Mouse (Mus musculus) kidney, postnatal 25 days (tissue): Measurements from ENCODE around the gene Insl3.
"Not testable (repeated sequence)": the region's sequence is repeated elsewhere in the genome, so short reads cannot be mapped to it uniquely, and the experiment has no call there.

Source experiments
- DNase-seq, 2 experiments: peaks; one replicate each; pipeline ENCODE4 v3.0.0; 2021; ENCODE audit warnings: mixed read lengths in 2 of 2

The Insl3 gene

DNA sequence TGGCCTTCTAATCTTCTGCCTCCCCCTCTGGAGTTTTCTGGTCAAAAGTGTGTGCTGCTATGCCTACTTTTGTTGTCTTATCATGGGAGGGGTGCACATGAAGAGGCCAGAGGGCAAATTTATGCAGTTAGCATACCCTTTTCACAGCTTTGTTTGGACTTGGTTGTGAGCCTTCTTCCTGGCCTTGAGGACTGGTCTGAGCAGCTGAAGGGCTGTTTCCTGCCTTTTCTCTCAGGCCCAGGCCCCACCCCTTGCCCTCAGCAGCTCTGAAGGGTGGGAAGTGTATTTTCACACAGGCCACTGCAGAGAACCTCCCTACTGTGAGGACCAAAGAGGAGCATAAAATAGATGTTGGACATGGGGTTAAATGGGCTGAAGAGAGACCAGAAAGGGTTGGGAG, 11.5 kb upstream of the Insl3 start:
- peak; percentile 55 to 73 for DNase-seq

DNA sequence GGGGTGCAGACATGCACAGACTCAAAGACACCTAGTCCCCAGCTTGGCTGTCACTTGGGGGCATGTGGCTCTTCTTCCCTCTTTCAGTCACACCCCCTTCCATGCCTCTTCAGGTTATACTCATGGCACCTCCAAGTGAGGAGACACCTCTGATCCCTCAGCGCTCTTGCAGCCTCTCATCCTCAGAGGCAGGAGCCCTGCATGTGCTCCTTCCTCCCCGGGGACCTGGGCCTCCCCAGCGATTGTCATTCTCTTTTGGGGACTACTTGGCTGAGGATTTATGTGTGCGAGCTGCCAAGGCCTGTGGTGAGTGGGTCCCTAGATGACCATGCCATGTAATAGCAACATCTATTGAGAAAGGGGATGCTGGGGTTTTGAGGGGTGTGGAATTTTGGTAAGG, 10.8 kb upstream of the Insl3 start:
- no peak for DNase-seq

- DNase-seq = no peak
Observed at GRCm38 (mm10) chr8:71679116-71679515, 9.9 kb upstream of the Insl3 start.

GRCm38 (mm10) chr8:71679550-71680168, 9.4 kb upstream of the Insl3 start:
- DNase-seq = no peak

- DNase-seq = peak; percentile 32 to 74
Observed at GRCm38 (mm10) chr8:71680471-71680870, 8.5 kb upstream of the Insl3 start.

DNA sequence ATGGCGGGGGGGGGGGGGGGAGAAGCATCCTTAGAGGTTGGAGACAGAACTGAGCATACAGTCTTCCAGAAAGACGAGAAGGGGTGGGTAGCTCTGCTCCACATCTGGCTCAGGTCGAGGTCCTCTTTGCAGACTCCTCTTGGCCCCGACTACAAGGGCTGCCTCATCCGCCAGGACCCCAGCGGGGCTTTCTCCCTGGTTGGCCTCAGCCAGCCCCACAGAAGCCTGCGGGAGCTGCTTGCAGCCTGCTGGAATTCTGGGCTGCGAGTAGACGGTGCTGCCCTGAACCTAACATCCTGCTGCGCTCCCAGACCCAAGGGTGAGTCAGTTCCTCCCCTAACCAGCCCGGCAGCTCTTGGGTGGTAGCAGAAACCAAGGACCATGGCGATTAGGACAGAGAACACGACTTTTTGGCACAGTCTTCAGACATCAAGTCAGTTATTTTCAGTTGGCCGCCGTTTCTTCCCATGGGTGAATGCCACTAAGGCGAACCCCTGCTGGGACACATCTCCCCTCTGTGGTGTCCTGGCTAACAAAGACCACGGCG, 7.6 kb upstream of the Insl3 start:
- DNase-seq = peak in 1 of 2 experiments; percentile 42

GRCm38 (mm10) chr8:71682832-71683231, 6.2 kb upstream of the Insl3 start:
- no peak for DNase-seq

- peak in 1 of 2 experiments; percentile 26 for DNase-seq
Observed at GRCm38 (mm10) chr8:71684701-71685100, 4.3 kb upstream of the Insl3 start.

- DNase-seq = no peak
Observed at GRCm38 (mm10) chr8:71685573-71685972, 3.4 kb upstream of the Insl3 start.

DNA sequence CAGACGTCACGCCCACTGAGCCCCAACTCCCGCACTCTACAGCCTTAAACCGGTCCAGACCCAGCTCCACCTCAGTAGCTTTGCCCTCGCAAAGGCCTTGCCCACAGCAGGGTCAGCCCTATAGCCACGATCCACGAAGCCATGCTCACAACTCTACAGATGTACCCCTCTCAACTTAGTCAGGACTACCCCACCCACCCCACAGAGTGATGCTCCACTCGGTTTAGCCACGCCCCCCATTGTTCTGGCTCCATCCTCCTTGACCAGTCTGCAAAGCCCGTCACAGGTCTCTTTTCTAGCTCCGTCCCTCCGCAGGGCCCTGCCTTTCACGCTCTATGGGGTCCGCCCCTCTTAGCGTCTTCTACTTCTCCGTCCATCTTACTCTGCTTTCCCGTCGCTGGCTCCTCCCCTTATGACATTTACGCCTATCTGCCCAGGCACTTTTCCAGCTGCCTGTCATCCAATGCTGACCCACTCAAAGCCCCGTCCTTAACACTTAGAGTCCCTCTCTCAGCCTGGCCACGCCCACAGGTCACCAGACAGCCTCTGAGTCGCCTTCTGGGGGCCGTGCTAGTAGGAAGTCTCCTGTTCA, 2.8 kb upstream of the Insl3 start:
- DNase-seq = peak in 1 of 2 experiments; percentile 51

GRCm38 (mm10) chr8:71687616-71688015, 1.4 kb upstream of the Insl3 start:
- peak in 1 of 2 experiments; percentile 33 for DNase-seq

- DNase-seq = peak in 1 of 2 experiments; percentile 29
Observed at GRCm38 (mm10) chr8:71692509-71692908, 3.5 kb downstream of the Insl3 start.

DNA sequence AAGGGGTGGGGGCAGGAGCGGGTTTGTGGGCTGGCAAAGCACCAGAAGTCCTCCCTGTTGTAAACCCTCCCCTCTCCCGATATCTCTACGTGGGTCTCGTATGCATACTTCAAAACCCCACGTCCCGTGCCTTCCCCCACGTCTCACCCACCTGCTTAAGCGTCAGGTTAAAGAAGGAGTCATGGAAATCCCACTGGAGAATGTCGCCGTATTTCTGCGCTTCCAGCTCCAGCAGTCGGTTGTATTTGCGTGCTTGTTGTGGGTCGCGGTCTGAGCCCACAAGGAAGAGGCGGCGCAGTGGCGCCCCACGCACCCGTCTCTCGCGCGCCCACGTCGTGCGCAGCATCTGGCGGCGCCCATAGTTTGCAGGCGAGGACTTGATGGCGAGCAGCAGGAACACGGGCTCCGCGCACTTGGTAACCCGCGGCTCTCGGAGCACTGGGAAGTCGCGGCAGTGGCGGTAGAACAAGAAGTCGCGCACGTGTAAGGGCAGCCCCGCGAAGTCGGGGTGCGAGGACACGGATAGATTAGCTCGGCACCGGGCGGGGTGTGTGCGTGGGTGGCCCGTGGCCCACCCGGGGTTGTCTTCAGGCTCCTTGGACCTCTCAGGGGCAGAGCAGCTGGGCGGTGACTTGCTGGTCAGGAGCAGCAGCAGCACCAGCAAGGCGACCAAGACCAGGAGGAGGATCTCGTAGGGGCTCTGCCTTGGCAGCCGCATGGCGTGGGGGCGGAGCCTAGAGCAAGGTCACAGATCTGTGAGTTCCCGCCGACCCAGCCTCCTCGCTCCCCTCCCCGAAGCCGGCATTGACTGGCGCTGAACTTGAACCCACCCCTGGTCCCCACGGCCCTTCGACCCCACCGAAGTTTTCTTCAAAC, 4.4 kb downstream of the Insl3 start:
- peak in 1 of 2 experiments; percentile 51 for DNase-seq

GRCm38 (mm10) chr8:71695456-71695855, 6.4 kb downstream of the Insl3 start:
- DNase-seq = not testable (repeated sequence)

DNA sequence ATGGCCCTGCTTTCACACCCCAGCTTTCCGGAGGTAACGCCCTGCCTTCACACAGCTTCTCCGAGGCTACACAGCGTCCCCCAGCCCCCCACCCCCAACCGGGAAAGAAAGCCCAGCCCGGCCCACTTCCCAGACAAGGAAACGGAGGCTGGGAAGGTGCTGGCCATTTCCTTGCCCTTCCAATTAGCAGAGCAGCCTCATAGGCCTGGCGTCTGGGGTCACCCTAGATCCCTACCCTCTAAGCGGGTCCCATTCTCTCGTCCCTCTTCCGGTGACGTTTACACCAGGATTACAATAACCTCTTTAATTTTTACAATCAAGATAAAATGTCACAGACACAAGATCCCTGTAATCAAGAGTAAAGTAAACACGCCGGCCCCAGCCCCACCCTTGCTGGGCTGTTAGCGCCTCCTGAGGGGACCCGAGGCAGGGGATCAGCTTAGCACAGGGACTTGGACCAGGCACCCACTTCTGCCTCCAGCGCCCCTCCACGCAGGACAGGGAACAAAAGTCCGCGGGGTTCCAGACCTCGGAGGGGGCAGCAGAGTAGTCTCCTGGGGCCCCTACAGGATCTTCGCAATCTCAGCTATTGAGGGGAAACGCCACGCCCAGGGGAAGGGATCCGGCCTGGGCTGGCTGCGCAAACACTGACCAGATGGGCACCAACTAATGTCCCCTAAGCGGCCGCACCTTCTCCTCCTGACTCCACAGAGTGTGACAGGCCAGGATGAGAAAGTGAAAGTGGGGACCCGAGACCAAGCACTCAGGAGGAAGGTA, 11.7 kb downstream of the Insl3 start:
- peak; percentile 59 to 74 for DNase-seq

DNA sequence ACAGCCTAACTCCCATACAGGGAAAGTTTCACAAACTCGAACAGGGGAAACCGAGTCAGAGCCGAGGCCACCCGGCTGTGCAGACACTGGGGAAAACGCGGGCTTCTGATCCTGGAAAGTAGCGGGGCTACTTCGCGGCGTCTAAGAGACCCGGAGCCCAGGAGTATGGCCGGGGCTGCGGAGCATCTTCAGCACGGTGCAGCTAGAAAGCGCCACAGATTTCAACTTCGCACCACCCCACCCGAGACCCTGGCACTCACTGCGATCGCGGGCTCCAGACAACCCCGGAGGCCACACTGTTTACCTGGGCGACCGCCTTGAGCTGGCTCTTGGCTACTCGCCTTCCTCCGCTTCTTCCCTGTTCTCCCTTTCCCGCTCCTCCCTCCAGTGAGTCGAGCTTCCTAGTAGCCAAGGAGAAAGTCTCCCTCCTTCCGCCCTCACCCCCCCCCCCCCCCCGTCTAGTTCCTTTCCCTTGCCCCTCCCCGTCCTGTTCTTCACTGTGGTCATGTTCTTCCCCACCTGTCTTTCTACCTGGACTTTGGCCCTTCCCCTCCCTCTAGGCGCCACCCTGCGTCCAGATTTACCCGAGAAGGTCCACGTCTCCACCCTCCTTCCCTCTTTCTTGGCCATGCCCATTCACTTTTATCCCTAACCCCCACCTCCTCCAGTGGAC, 12.5 kb downstream of the Insl3 start, which contains the start of gene B3gnt3:
Gene B3gnt3 (minus strand): TSS at position 376 of the 673 bp plus-strand sequence.
- DNase-seq = no peak

GRCm38 (mm10) chr8:71702087-71702432, 13.0 kb downstream of the Insl3 start:
- DNase-seq = no peak

DNA sequence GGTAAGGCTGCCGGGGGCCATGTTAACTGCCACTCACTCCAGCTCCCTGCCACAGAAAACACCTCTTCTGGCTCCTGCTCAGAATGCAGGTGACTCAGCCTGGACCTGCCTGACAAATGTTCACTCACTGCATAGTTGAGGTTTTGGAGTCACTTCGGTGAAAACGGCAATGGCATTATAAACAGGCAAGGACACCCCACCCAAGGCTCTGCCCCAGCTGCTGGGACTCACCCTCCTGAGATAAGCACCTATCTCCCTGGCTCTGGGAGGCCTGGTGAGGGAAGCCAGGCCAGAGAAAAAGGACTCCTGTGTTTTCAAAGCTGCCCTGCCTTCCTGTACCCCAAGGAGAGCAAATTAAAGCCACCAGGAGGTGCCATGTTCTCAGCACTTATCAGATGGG, 13.9 kb downstream of the Insl3 start:
- DNase-seq = no peak

- not testable (repeated sequence) for DNase-seq
Observed at GRCm38 (mm10) chr8:71703400-71703799, 14.4 kb downstream of the Insl3 start.

- peak; percentile 46 to 63 for DNase-seq
Observed at GRCm38 (mm10) chr8:71707874-71708273, 18.9 kb downstream of the Insl3 start.

DNA sequence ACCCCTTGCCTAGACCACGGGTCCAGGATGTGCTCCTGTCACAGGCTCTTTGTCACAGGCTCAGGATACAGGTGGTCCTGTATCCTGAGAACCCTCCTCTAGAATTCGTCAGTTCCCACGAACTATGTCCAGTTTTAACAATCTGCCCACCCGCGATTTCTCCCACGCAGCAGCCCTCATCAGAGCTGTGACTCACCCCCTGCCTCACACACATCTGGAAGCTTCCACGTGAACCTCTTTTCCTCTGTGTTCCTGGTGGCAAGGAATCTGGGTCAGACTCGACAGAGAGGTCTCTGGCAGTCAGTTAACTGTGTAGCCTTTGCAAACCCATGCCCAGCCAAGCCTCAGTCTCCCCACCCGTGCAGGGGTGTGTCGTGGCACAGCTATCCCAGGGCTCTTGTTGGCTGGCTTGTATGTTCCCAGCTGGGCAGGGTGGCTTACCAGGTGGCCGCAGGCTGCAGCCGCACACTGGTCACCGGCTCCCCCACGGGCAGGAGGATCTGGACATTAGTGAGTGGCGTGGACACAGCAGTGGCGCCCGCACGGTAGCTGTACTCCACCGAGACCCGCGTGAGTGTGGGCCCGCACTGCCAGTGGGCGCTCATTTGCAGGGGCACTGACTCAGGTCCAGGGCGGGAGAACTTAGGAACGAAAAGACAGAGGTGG, 20.3 kb downstream of the Insl3 start:
- DNase-seq = no peak
